Comparison of ENCODE assay signal across 21 mouse cellular contexts in genomic region chr16:24958661-24959060, GRCm38 (mm10).
DNase-seq lines count a peak whose midpoint lies in the region; ATAC-seq lines count a peak whose summit lies in the region.
"Had no signal": no experiment of that assay in that cellular context is flagged by ENCODE, and none has a peak within 500 bp of the region (broad histone marks: within the 10 kb centered on the region; RNA-seq: fewer than 3 reads in every experiment).

No protein-coding gene starts in this region.

- H3K27ac ChIP-seq in heart, embryonic 11.5 days (ENCODE audit: low read depth, low read length): peak overlapping the region; percentile 35; the same call in 1 of the 2 replicates
- peak overlapping the region; percentile 85 for H3K27ac ChIP-seq in heart, embryonic 15.5 days
- no peak overlapping the region for H3K27ac ChIP-seq in liver, embryonic 11.5 days (ENCODE audit: low read depth, low read length)
- H3K27ac ChIP-seq: embryonic facial prominence, embryonic 12.5 days; forebrain, embryonic 15.5 days; hindbrain, embryonic 15.5 days had no signal

- peaks cover 5% of the 10 kb centered on the region for H3K4me1 ChIP-seq in heart, embryonic 11.5 days (ENCODE audit: control insufficient read depth, insufficient read depth, low read length)
- peaks cover 17% of the 10 kb centered on the region for H3K4me1 ChIP-seq in heart, embryonic 15.5 days (replicated peaks)
- no peaks in the 10 kb centered on the region for H3K4me1 ChIP-seq in liver, embryonic 11.5 days (replicated peaks; ENCODE audit: control insufficient read depth, insufficient read depth, low read length)
- H3K4me1 ChIP-seq: forebrain, embryonic 15.5 days; hindbrain, embryonic 15.5 days had no signal

- H3K36me3 ChIP-seq in heart, embryonic 11.5 days (ENCODE audit: control insufficient read depth, insufficient read depth, low read length): peaks cover 3% of the 10 kb centered on the region; the same call in 1 of the 2 replicates
- no peaks in the 10 kb centered on the region; the same call in 1 of the 2 replicates for H3K36me3 ChIP-seq in heart, embryonic 15.5 days
- no peaks in the 10 kb centered on the region for H3K36me3 ChIP-seq in liver, embryonic 11.5 days (ENCODE audit: control insufficient read depth, insufficient read depth, low read length)
- H3K36me3 ChIP-seq: embryonic facial prominence, embryonic 12.5 days; forebrain, embryonic 15.5 days; G1E; hindbrain, embryonic 15.5 days had no signal

- no peak overlapping the region for H3K9ac ChIP-seq in heart, embryonic 11.5 days (ENCODE audit: low read depth, low read length)
- H3K9ac ChIP-seq in heart, embryonic 15.5 days: no peak overlapping the region
- H3K9ac ChIP-seq in liver, embryonic 11.5 days (ENCODE audit: low read depth, low read length): no peak overlapping the region
- H3K9ac ChIP-seq: embryonic facial prominence, embryonic 12.5 days; forebrain, embryonic 15.5 days; hindbrain, embryonic 15.5 days had no signal

- peak; percentile 93 for DNase-seq in heart, adult 11 months
- DNase-seq in heart, postnatal 14 days: no peak
- DNase-seq in embryo, embryonic 9.5 days (ENCODE audit: extremely low spot score): no peak
- no peak for DNase-seq in natural killer cell, adult 2 months (ENCODE audit: low spot score in 2 of 2)
- DNase-seq in liver, embryonic 11.5 days (ENCODE audit: low spot score): no peak
- DNase-seq: adrenal gland, postnatal 10 days; B cell, adult 2 months; cerebellum, adult 11 months; cerebellum, adult 8-10 months; cerebellum, postnatal 14 days; embryo, embryonic 11 days; gastrocnemius, postnatal 36 days; kidney, adult 2 months had no signal

- intact Hi-C loops in heart, postnatal 14 days (cut with DNase I): no loop called here

- 38% methylated on average over 1 of the region's 1 CpGs for WGBS in heart, embryonic 11.5 days (ENCODE audit: insufficient replicate concordance)
- 30% methylated on average over 1 of the region's 1 CpGs for WGBS in heart, embryonic 15.5 days
- 70% methylated on average over 1 of the region's 1 CpGs for WGBS in liver, embryonic 11.5 days

- H3K27me3 ChIP-seq in heart, embryonic 11.5 days (ENCODE audit: control insufficient read depth, insufficient read depth, low read length): no peaks in the 10 kb centered on the region
- no peaks in the 10 kb centered on the region for H3K27me3 ChIP-seq in heart, embryonic 15.5 days
- no peaks in the 10 kb centered on the region for H3K27me3 ChIP-seq in liver, embryonic 11.5 days (replicated peaks; ENCODE audit: control insufficient read depth, insufficient read depth, low read length)
- H3K27me3 ChIP-seq: embryonic facial prominence, embryonic 12.5 days; forebrain, embryonic 15.5 days; hindbrain, embryonic 15.5 days had no signal

- H3K4me3 ChIP-seq in heart, embryonic 11.5 days (ENCODE audit: low read depth, low read length): no peak overlapping the region
- no peak overlapping the region for H3K4me3 ChIP-seq in heart, embryonic 15.5 days
- no peak overlapping the region for H3K4me3 ChIP-seq in liver, embryonic 11.5 days (ENCODE audit: low read depth, low read length)
- H3K4me3 ChIP-seq: embryonic facial prominence, embryonic 12.5 days; forebrain, embryonic 15.5 days; hindbrain, embryonic 15.5 days had no signal

- no peak overlapping the region for H3K4me2 ChIP-seq in heart, embryonic 11.5 days
- no peak overlapping the region for H3K4me2 ChIP-seq in heart, embryonic 15.5 days
- no peak overlapping the region for H3K4me2 ChIP-seq in liver, embryonic 11.5 days
- H3K4me2 ChIP-seq: embryonic facial prominence, embryonic 12.5 days; forebrain, embryonic 15.5 days; hindbrain, embryonic 15.5 days had no signal

- peaks cover 11% of the 10 kb centered on the region for H3K9me3 ChIP-seq in heart, embryonic 11.5 days (replicated peaks; ENCODE audit: control insufficient read depth, low read length)
- H3K9me3 ChIP-seq in heart, embryonic 15.5 days (replicated peaks): peaks cover 3% of the 10 kb centered on the region; the same call in 1 of the 2 replicates
- no peaks in the 10 kb centered on the region for H3K9me3 ChIP-seq in liver, embryonic 11.5 days (ENCODE audit: control insufficient read depth, low read length)
- H3K9me3 ChIP-seq: forebrain, embryonic 15.5 days; hindbrain, embryonic 15.5 days had no signal

- no peak for ATAC-seq in heart, embryonic 11.5 days (replicated peaks; ENCODE audit: insufficient number of reproducible peaks, low FRiP score, low TSS enrichment)
- peak; percentile 87; the same call in 1 of the 2 replicates for ATAC-seq in heart, embryonic 15.5 days (replicated peaks; ENCODE audit: insufficient number of reproducible peaks, insufficient read depth, low FRiP score, low read depth)
- no peak for ATAC-seq in liver, embryonic 11.5 days (replicated peaks; ENCODE audit: low FRiP score)
- ATAC-seq: CD4-positive, CD25-positive, alpha-beta regulatory T cell, adult 4 months; forebrain, embryonic 15.5 days; intestine, embryonic 16.5 days had no signal
